Mouse (Mus musculus) erythroblast, embryonic 14.5 days (primary cell): ENCODE data around the gene Pcbp1.

Experiments
- GATA1 ChIP-seq: IDR thresholded peaks from 2 replicates; pipeline ENCODE4 v1.6.1; 2012; ENCODE audit warnings: low read length, inconsistent platforms, mixed read lengths
- TAL1 ChIP-seq: IDR thresholded peaks from 3 replicates; pipeline ENCODE4 v1.6.1; 2012; ENCODE audit warnings: low read length, inconsistent platforms, mixed read lengths

DNA sequence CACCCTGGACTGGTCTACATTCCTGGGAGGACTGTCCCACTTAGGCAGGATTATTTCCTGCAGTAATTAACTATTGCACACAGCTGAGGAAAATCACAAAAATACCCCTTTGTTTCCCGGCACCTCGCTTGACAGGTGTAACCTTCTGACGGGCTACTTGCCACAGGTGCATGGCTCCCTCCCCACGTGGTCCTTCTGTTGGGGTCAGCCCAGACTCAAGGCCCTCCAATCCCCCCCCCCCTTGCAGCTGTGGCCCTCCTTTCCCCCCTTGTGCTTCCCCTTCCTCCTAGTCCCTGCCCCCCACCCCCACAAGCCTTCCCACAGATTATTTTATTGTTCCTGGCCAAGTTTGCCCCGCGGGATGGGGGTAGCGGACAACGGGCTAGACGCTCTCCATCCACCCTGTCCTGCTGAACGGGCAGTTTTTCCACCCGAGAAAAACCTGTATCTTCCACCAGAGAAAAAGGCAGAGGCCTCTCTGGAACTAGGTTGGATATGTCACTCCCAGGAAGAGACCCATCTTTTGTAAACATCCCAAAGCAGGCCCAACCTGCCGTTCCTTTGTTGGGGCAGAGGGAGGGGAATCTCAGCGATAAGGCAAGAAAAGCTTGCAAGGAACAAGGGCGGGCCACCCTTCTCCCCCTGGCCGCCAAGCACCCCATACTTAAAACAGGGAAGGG is 2.2 kb downstream of the Pcbp1 start:
- TF ChIP-seq TAL1 (no peak), GATA1 (no peak)
